Mouse (Mus musculus) lung, postnatal 0 days (tissue): ENCODE data around the gene Vps18.

ENCODE experiments used
- CTCF ChIP-seq: IDR thresholded peaks from 2 replicates; pipeline ENCODE4 v1.5.1; 2016; ENCODE audit warnings: antibody characterized with exemption, mild to moderate bottlenecking
- EP300 ChIP-seq: IDR thresholded peaks from 2 replicates; pipeline ENCODE4 v1.6.1; 2016; ENCODE audit warnings: antibody characterized with exemption, mild to moderate bottlenecking, control low read depth

DNA sequence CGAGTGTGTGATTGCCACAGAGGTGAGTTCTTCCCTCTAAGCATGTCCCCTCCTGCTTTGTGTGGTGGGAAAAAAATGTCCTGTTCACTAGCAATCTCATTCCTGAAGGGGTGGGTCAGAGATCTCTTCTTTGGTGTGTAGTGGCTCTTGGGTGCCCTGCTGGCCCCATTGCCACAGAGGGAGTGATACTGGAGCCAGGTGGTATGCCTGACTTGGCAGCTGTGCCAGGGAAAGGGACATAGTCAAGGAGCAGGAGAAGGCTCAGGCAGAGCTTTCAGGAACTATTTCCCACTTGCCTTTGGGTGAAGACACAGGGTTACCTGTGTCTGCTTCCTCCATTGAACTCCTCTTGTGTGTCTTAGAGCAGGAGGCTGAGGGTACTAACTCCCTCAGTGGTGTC is 45.6 kb downstream of the Vps18 start:
- TF ChIP-seq CTCF, result no peak
- no peak for TF ChIP-seq EP300
